Mouse (Mus musculus) hindbrain, embryonic 14.5 days (tissue): ENCODE data around the gene Mroh3. TPM values are rescaled to one million over a fixed set of nuclear protein-coding genes. Genes with fewer than 3 reads are reported as not detected.

Experiments used
- ATAC-seq: fragments of 200-750 bp; cut with Nextera tagmentation; 2 replicates; pipeline ENCODE4 v1.8.0; 2017; ENCODE audit warnings: moderate number of reproducible peaks, mild to moderate bottlenecking, moderate TSS enrichment, moderate library complexity; ENCODE audit not compliant: low FRiP score
- DNase-seq: peaks from one replicate; pipeline ENCODE4 v3.0.0-alpha.2; 2015; ENCODE audit warnings: low spot score
- H3K27ac ChIP-seq: fragments of 300-500 bp; sonication (generic); 2 replicates; pipeline ENCODE4 v1.5.1; 2014; ENCODE audit warnings: mild to moderate bottlenecking, moderate library complexity
- H3K27me3 ChIP-seq: fragments of 300-500 bp; sonication (generic); 2 replicates; pipeline ENCODE4 v1.6.1; 2014; ENCODE audit warnings: mild to moderate bottlenecking, low read length, mixed read lengths; ENCODE audit not compliant: control insufficient read depth, insufficient read depth
- H3K36me3 ChIP-seq: fragments of 300-500 bp; sonication (generic); replicated peaks from 2 replicates; pipeline ENCODE4 v1.6.1; 2014; ENCODE audit not compliant: control insufficient read depth, insufficient read depth
- H3K4me1 ChIP-seq: fragments of 300-500 bp; sonication (generic); replicated peaks from 2 replicates; pipeline ENCODE4 v1.6.1; 2014; ENCODE audit warnings: antibody characterized with exemption, low read length, mixed read lengths; ENCODE audit not compliant: control insufficient read depth, insufficient read depth
- H3K4me2 ChIP-seq: fragments of 300-500 bp; sonication (generic); replicated peaks from 2 replicates; pipeline ENCODE4 v1.6.1; 2014; ENCODE audit warnings: mild to moderate bottlenecking, moderate library complexity
- H3K4me3 ChIP-seq: fragments of 300-500 bp; sonication (generic); replicated peaks from 2 replicates; pipeline ENCODE4 v1.5.1; 2014; ENCODE audit warnings: mild to moderate bottlenecking, low read length
- H3K9ac ChIP-seq: fragments of 300-500 bp; sonication (generic); 2 replicates; pipeline ENCODE4 v1.6.1; 2014
- H3K9me3 ChIP-seq: fragments of 300-500 bp; sonication (generic); 2 replicates; pipeline ENCODE4 v1.6.1; 2016; ENCODE audit warnings: low read length; ENCODE audit not compliant: control insufficient read depth
- WGBS: fragments of 180-500 bp; shearing (Covaris S2); extraction: QIAGEN DNeasy Blood & Tissue Kit; methylation state at CpG from one replicate; pipeline ENCODE4 v1.1.7; 2014; 5-methylcytosine and 5-hydroxymethylcytosine counted together
- polyA plus RNA-seq: library from polyadenylated mRNA; unstranded; fragments of >200 nt; fragmentation: Nextera tagmentation; extraction: Ambion mirVana; gene quantifications from 2 replicates; pipeline ENCODE4 v1.2.1, GENCODE M21; 2014

The Mroh3 gene
- polyA plus RNA-seq, 1 experiment from 2014 or later: not detected

DNA sequence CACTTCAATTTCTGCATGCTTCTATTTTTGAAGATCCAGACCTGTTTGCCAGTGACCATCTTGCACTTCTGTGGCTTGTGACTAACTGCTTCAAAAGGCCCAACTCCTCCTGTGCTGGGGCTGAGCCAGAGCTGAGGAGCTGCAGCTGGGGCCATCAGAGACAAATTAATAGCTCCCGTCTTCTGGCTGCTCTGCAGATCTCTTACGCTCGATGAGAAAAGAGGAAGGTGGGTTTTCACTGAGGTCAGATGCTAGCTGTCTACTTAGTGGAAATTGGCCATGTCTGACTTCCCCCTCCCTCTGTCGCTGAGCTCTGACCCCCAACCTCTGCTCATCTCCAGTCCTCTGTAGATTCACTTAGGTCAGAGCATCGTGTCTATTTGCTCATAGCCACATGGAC, 37.0 kb upstream of the Mroh3 start:
- no peak overlapping the region for H3K27ac ChIP-seq
- ATAC-seq (no peak), DNase-seq (no peak)
- H3K36me3 ChIP-seq: no peaks in the 10 kb centered on the region
- H3K4me1 ChIP-seq: no peaks in the 10 kb centered on the region
- 50% methylated on average over 5 of the region's 5 CpGs for WGBS
- no peak overlapping the region for H3K9ac ChIP-seq
- no peak overlapping the region for H3K4me2 ChIP-seq
- H3K27me3 ChIP-seq: no peaks in the 10 kb centered on the region
- no peaks in the 10 kb centered on the region for H3K9me3 ChIP-seq
- no peak overlapping the region for H3K4me3 ChIP-seq

DNA sequence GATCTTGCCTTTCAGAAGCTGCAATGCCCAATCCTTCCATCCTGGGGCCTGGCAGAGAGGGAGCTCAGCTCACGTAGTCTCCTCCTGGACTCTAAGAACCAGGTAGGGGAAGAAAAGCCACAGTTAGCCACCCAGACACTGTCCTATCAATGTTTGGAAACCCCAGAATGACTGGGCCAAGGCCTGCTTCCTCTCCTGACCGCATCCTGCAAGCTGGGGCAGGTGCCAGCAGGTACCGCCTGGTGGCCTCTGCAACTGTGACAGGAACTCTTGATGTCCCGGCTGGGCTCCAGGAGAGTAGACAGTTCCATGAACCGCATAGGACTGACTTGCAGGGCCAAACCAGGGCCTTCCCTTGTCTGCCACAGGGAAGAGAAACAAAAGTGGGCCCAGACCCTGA, 34.8 kb upstream of the Mroh3 start:
- no peaks in the 10 kb centered on the region for H3K27me3 ChIP-seq
- 91% methylated on average over 5 of the region's 5 CpGs for WGBS

DNA sequence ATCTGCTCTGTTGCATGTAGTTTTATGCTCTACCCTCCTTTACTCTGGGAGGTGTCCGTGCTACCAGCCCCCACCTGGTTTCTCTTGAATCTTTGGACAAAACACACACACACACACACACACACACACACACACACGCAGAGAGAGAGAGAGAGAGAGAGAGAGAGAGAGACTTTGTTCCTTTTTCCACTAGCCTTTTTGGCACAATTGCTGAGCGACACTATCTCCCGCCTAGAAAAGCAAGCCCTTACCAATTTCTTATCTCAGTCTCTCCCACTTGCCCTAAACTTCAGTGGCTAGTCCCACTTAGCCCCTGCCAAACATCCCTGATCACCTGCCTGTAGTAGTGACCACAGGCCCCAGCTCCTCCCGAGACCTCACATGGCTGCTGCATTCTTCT, 31.8 kb upstream of the Mroh3 start:
- H3K36me3 ChIP-seq: no peaks in the 10 kb centered on the region
- DNase-seq (no peak), ATAC-seq (no peak)
- no peaks in the 10 kb centered on the region for H3K9me3 ChIP-seq
- 87% methylated on average over 5 of the region's 5 CpGs for WGBS
- H3K27me3 ChIP-seq: no peaks in the 10 kb centered on the region
- H3K27ac ChIP-seq: no peak overlapping the region
- no peaks in the 10 kb centered on the region for H3K4me1 ChIP-seq
- no peak overlapping the region for H3K4me3 ChIP-seq
- H3K4me2 ChIP-seq: no peak overlapping the region
- H3K9ac ChIP-seq: no peak overlapping the region

More for the DNA sequence above, 34.8 kb upstream of the Mroh3 start:
- no peaks in the 10 kb centered on the region for H3K4me1 ChIP-seq
- no peaks in the 10 kb centered on the region for H3K9me3 ChIP-seq
- DNase-seq (no peak), ATAC-seq (no peak)
- H3K27ac ChIP-seq: no peak overlapping the region
- no peak overlapping the region for H3K4me2 ChIP-seq
- H3K4me3 ChIP-seq: no peak overlapping the region
- no peaks in the 10 kb centered on the region for H3K36me3 ChIP-seq
- H3K9ac ChIP-seq: no peak overlapping the region

DNA sequence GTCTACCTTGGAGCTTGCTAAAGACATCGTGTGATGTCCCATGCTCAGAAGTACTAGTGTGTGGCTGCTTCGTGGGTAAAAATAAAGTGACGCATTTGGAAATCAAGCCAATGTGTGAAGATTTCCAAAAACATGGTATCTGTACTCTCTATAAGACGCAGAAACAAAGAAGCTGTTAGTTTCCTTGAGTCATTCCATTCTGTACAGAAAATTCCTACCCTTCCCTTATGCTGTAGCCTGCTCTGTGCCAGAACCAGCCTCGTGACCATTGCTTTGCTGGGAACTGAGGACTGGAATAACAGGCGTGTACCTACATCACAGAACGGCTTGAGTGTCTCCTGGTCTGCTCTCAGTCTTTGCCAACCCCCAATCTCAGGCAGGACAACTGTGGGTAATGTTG, 29.2 kb upstream of the Mroh3 start:
- H3K4me1 ChIP-seq: no peaks in the 10 kb centered on the region
- no peak overlapping the region for H3K4me2 ChIP-seq
- H3K4me3 ChIP-seq: no peak overlapping the region
- no peaks in the 10 kb centered on the region for H3K27me3 ChIP-seq
- H3K9me3 ChIP-seq: no peaks in the 10 kb centered on the region
- no peak overlapping the region for H3K27ac ChIP-seq
- ATAC-seq (no peak), DNase-seq (no peak)
- no peak overlapping the region for H3K9ac ChIP-seq
- H3K36me3 ChIP-seq: no peaks in the 10 kb centered on the region
- WGBS: 91% methylated on average over 7 of the region's 7 CpGs

DNA sequence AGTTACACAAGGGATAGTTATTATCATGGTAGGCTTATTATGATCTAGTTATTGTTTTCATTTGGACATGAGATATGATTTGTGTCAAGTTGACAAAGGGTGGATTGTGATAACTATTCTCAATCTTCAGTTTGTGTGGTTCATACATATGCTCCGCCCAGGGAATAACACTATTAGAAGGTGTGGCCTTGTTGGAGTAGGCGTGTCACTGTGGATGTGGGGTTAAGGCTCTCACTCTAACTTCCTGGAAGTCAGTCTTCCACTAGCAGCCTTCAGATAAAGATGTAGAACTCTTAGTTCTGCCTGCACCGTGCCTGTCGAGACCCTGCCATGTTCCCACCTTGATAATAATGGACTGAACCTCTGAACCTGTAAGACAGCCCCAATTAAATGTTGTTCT, 25.9 kb upstream of the Mroh3 start:
- H3K4me2 ChIP-seq: no peak overlapping the region
- H3K27ac ChIP-seq: no peak overlapping the region
- H3K9me3 ChIP-seq: no peaks in the 10 kb centered on the region
- WGBS: 87% methylated on average over 4 of the region's 4 CpGs
- no peaks in the 10 kb centered on the region; the same call in 1 of the 2 replicates for H3K4me1 ChIP-seq
- DNase-seq: no peak
- H3K27me3 ChIP-seq: 0 out of 2 replicates have a peak, but pooled peaks cover under 1% of the 10 kb centered on the region
- H3K9ac ChIP-seq: no peak overlapping the region
- no peaks in the 10 kb centered on the region for H3K36me3 ChIP-seq
- no peak for ATAC-seq
- H3K4me3 ChIP-seq: no peak overlapping the region

DNA sequence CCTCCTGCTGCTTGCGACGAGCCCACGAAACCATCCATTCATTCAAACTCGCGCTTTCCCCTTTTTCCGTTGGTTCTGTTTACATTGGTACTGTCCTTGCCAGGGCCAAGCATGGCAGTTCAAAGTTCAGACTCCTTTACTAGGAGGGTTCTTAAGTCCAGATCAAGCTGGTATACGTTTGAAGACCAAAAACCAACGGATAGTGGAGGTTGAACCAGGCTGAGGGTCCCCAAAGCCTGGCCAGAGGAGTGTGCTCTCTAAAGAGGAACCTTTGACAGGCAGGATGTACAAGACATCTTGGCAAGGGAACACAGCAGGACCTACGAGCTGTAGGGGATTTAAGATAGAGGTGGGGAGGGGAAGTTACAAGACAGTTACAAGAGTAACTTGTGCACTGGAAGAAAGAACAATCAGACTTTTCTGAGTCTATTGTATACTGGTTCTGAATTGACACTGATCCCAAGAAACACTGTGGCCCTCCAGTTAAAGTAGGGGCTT, 22.0 kb upstream of the Mroh3 start:
- H3K9ac ChIP-seq: peak overlapping the region; percentile 57
- ATAC-seq: peak; percentile 13; the same call in 1 of the 2 replicates
- 3% methylated on average over 9 of the region's 9 CpGs for WGBS

DNA sequence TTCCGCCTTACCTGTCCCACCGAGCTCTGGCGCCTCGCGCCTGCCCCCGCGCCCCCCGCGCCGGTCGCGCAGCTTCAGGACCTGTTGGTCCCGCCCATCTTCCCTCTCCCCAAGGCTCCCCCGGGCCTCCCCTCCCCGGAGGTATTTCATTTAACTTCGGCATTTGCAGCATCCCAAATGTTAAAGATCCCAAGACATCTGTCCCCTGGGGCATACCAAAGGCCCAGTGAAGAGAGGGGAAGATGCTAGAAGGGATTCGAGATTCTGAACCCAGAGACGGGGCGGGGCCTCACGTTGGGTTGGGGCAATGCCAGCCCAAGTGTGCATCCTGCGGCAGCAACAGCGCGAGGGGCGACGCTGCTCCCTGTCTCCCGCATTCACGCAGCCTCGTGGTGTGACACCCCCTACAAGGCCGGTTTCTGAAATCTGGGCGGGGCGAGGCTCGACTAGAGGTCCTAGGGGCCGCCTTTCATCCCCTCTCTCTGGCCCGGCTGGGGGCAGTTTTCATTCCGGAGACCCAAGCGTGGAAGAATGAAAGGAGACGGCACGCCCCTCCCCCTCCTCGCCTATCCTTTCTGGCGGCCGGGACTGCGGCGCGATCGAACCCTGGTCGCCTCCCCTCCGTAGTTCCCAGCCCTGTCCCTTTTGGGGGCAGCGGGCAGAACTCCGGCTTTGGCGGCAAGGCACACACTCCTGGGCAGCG, 21.4 kb upstream of the Mroh3 start, which contains the start of gene Inava:
TSS of gene Inava (minus strand) at position 373 of the 703 bp plus-strand sequence.
- H3K27ac ChIP-seq: no peak within 1 kb of the TSS
- under 1% methylated on average over 49 of the region's 51 CpGs for WGBS

More for the DNA sequence above, 22.0 kb upstream of the Mroh3 start:
- no peak for DNase-seq
- H3K4me3 ChIP-seq: peak overlapping the region; percentile 48
- no peaks in the 10 kb centered on the region for H3K36me3 ChIP-seq
- 0 out of 2 replicates have a peak, but pooled peaks cover 7% of the 10 kb centered on the region for H3K27me3 ChIP-seq
- H3K27ac ChIP-seq: no peak overlapping the region
- peaks cover 24% of the 10 kb centered on the region for H3K4me1 ChIP-seq
- peak overlapping the region; percentile 63 for H3K4me2 ChIP-seq
- no peaks in the 10 kb centered on the region for H3K9me3 ChIP-seq

DNA sequence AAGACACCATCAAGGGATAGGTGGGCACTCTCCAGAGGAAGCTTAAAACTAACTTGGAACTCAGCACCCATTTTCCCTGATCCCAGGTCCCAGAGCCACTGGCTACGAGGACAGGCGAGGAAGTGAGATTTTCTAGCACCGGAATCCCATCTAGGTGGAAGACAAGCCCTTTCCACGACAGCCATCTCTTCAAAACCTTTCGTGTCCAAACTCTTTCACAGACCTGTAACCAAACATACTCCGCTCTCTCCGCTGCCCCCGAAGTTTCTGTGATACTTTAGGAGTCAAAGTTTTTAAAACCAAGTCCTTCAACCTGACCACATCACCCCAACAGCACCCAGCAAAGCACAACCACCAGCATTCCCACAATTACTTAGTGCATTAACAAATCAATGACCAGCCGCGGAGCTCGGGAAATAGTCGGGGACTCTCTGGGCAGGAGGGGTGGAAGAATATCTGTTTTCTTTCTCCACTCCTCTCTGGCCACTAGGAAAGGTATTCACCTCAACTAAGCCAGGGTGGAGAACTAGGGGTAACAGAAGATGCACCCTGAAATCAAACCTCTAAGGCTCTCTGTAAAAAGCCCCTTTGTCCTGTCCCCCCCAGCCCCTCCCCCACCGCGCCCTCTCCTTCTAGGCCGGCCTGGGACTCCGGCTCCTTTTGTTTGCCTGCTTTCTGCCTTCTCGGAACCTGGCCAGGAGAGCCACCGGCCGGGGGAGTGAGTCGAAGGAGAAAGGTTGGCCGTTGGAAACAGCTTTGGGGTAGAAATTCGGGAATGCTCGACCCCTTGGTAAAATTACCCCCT, 20.6 kb upstream of the Mroh3 start:
- H3K4me3 ChIP-seq: peak overlapping the region; percentile 48
- H3K4me2 ChIP-seq: peak overlapping the region; percentile 63
- H3K27ac ChIP-seq: no peak overlapping the region
- under 1% methylated on average over 23 of the region's 23 CpGs for WGBS
- peaks cover 36% of the 10 kb centered on the region for H3K4me1 ChIP-seq
- H3K9me3 ChIP-seq: no peaks in the 10 kb centered on the region
- peak overlapping the region; percentile 57 for H3K9ac ChIP-seq
- H3K36me3 ChIP-seq: no peaks in the 10 kb centered on the region
- DNase-seq (no peak), ATAC-seq (no peak; the same call in 1 of the 2 replicates)
- H3K27me3 ChIP-seq: 0 out of 2 replicates have a peak, but pooled peaks cover 7% of the 10 kb centered on the region

More for the DNA sequence above, 21.4 kb upstream of the Mroh3 start, which contains the start of gene Inava:
- H3K9ac ChIP-seq: peak within 1 kb of the TSS; percentile 57
- peaks cover 29% of the 10 kb centered on the region for H3K4me1 ChIP-seq
- 0 out of 2 replicates have a peak, but pooled peaks cover 7% of the 10 kb centered on the region for H3K27me3 ChIP-seq
- peak; percentile 62 for DNase-seq
- H3K4me3 ChIP-seq: peak within 1 kb of the TSS; percentile 48
- no peaks in the 10 kb centered on the region for H3K36me3 ChIP-seq
- peak; percentile 63 for ATAC-seq
- peak within 1 kb of the TSS; percentile 63 for H3K4me2 ChIP-seq
- no peaks in the 10 kb centered on the region for H3K9me3 ChIP-seq
